Mouse (Mus musculus): ENCODE data around the gene Pitpnm2. TPM values are rescaled to one million over a fixed set of nuclear protein-coding genes. Genes with fewer than 3 reads are reported as not detected.

The Pitpnm2 gene
- polyA plus RNA-seq, 1 experiment from 2014 or later, result 2.9 TPM

DNA sequence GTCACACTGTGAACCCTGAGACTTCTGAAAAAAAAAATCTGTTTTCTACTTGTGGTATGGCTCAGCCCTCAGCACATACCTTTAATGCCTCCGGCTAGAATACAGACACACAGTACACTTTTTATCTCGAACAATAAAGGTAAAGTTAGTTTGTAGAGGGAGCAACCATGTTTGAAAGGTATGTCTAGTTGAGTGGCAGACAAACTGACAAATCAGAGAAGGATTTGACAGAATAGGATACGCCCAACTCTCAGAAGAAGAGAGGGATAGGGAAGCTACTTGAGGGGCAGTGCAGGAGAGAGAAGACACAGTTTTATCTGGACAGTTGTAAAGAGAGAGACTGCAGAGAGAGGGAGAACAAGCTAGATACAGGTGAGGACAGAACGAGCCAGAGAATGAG, 70.1 kb downstream of the Pitpnm2 start:
- Histone ChIP-seq H3K36me3 (no peaks in the 10 kb centered on the region), H3K27me3 (ENCODE audit: low read depth, poor library complexity, severe bottlenecking) (peaks cover 20% of the 10 kb centered on the region; the same call in 1 of the 2 replicates), H3K4me1 (peaks cover 41% of the 10 kb centered on the region), H3K4me3 (no peak overlapping the region), H3K27ac (replicated peaks) (no peak overlapping the region), H3K9me3 (replicated peaks) (no peaks in the 10 kb centered on the region)
- DNase-seq (ENCODE audit: low spot score), result no peak
- WGBS, result 83% methylated on average over 4 of the region's 4 CpGs

DNA sequence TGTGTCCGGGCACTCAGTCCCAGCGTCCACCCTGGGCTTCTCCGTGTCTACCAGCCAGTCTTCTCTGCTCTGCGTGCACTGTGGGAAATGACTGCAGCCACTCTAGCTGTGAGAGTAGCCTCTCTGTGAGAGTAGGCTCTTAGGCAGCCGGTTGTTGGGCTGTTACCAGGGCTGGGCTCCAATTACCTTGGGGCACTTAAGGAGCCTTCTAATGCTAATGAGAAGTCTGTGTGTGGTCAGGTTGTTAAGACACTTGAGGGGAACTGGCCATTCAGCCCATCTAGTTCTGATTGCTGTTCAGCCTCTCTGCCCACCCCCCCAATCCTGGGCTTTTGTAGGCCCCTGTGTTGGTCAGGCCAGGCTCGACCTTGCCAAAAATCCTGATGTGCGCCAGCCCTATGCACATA, 72.8 kb downstream of the Pitpnm2 start:
- peaks cover 48% of the 10 kb centered on the region for H3K4me1 ChIP-seq
- no peaks in the 10 kb centered on the region for H3K9me3 ChIP-seq (replicated peaks)
- peak overlapping the region; percentile 77 for H3K27ac ChIP-seq (replicated peaks)
- DNase-seq (ENCODE audit: low spot score), result peak; percentile 57
- H3K4me3 ChIP-seq, result peak overlapping the region; percentile 36
- WGBS, result 14% methylated on average over 7 of the region's 7 CpGs
- no peaks in the 10 kb centered on the region for H3K36me3 ChIP-seq
- peaks cover 11% of the 10 kb centered on the region; the same call in 1 of the 2 replicates for H3K27me3 ChIP-seq (ENCODE audit: low read depth, poor library complexity, severe bottlenecking)

DNA sequence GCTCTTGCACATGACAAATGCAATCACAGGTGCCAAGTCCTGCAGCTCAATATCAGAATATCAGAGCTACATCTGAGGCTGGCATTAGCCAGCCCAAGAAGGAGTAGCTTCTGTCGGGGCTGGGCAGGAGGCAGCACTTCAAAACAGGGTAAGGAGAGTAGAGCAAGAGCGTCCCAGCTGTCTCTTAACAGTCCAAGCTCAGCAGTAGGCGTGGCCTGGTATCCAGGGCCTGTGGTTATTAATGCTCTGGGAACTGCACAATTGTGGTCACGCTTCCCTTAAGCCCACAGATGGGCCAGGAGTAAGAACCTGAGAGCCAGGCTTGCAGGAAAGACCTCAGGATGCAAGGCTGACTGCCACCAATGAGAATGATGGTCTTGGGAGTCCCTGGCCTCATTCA, 74.4 kb downstream of the Pitpnm2 start:
- H3K9me3 ChIP-seq (replicated peaks), result no peaks in the 10 kb centered on the region
- peaks cover 11% of the 10 kb centered on the region; the same call in 1 of the 2 replicates for H3K27me3 ChIP-seq (ENCODE audit: low read depth, poor library complexity, severe bottlenecking)
- no peaks in the 10 kb centered on the region for H3K36me3 ChIP-seq
- 72% methylated on average over 4 of the region's 4 CpGs for WGBS
- peaks cover 48% of the 10 kb centered on the region for H3K4me1 ChIP-seq
- no peak for DNase-seq (ENCODE audit: low spot score)
- H3K27ac ChIP-seq (replicated peaks), result 0 out of 2 replicates have a peak overlapping the region, but pooled peaks have one; percentile 1
- H3K4me3 ChIP-seq, result no peak overlapping the region

DNA sequence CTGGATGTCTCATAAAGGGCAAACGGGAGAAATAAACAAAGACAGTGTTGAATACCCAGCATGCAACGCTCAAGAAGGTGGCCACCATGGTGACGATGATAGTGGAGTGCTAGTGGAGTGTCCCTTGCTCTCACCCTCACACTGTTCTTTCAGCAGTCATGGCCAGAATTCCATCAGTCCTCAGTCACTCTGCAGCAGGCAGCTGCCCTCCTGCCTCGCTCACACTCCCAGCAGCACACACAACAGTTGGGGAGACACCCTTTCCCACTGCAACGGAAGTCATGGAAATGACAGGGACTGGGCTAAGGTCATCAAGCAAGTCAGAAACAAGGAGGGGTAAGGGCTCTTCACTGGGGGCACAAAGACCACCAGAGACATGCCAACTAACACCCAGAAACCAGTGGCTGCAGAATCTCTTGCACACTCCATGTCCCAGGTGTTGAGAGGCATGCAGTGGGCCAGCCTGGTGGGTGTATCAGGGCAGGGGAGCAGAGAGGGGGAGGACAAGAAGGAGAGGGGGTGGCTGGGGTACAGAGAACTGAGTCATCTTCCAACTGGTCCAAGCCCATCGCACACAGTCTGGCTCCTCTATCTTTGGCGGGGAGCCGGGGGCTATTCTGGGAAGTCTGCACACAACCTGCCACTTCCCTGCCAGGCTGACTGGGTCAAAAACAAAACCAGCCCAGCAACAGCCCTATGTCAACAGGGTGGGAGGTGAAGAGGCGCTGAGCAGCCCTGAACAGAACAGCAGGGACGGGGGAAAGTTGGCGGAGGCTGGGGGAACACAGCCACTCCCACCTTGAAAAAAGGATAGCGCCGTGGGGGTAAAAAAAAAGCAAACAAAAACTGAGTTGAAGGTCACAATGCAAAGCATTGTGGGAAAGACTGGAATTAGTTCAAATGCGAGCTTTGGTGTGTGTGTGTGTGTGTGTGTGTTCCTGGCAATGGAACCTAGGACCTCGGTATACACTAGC, 76.3 kb downstream of the Pitpnm2 start:
- Histone ChIP-seq H3K4me3 (no peak overlapping the region), H3K36me3 (no peaks in the 10 kb centered on the region), H3K27me3 (ENCODE audit: low read depth, poor library complexity, severe bottlenecking) (0 out of 2 replicates have a peak, but pooled peaks cover under 1% of the 10 kb centered on the region), H3K27ac (replicated peaks) (no peak overlapping the region; the same call in 1 of the 2 replicates), H3K9me3 (replicated peaks) (no peaks in the 10 kb centered on the region), H3K4me1 (peaks cover 44% of the 10 kb centered on the region)
- DNase-seq (ENCODE audit: low spot score), result no peak
- WGBS, result 80% methylated on average over 15 of the region's 15 CpGs

DNA sequence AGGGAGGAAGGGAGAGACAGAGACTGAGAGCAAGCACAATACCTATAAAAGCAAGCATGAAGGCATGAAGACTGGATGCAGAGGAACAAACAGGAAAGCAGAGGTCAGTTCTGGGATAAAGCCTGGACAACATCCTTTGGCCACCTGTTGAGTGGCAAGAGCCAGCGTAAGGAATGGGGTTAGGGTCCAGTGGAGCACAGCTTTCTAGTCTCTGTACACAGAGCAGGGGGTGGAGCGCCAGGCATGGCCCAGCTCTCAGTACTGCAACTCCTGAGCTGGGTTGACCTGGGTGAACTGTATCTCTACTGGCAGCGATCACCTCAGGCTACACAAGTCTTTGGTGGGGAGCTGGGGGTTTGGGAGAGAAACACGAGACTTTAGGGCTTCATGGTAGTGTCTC, 77.3 kb downstream of the Pitpnm2 start:
- no peak overlapping the region for H3K4me3 ChIP-seq
- no peak overlapping the region for H3K27ac ChIP-seq (replicated peaks)
- peaks cover 44% of the 10 kb centered on the region for H3K4me1 ChIP-seq
- no peaks in the 10 kb centered on the region for H3K9me3 ChIP-seq (replicated peaks)
- H3K36me3 ChIP-seq, result no peaks in the 10 kb centered on the region
- WGBS, result 81% methylated on average over 4 of the region's 4 CpGs
- H3K27me3 ChIP-seq (ENCODE audit: low read depth, poor library complexity, severe bottlenecking), result no peaks in the 10 kb centered on the region
- no peak for DNase-seq (ENCODE audit: low spot score)

DNA sequence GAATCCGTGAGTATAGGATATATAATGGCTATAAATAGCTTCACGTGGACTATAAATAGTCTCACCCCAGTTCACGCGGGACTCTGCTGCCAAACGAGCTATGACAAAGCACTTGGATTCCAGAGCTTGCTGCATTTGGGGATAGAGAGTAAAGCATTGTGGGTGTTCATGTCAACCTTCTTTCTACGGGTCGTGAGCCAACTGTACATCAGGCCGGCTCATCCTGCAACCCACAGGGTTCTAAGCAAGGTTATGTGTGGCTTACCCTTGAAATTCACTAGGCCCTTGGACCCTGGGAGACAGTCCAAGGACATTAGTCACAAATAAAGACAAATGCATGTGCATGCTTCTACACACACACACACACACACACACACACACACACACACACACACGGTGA, 77.8 kb downstream of the Pitpnm2 start:
- Histone ChIP-seq H3K4me1 (peaks cover 44% of the 10 kb centered on the region), H3K9me3 (replicated peaks) (no peaks in the 10 kb centered on the region), H3K27me3 (ENCODE audit: low read depth, poor library complexity, severe bottlenecking) (no peaks in the 10 kb centered on the region), H3K36me3 (no peaks in the 10 kb centered on the region), H3K4me3 (no peak overlapping the region), H3K27ac (replicated peaks) (no peak overlapping the region)
- DNase-seq (ENCODE audit: low spot score), result no peak
- WGBS, result 87% methylated on average over 9 of the region's 9 CpGs

DNA sequence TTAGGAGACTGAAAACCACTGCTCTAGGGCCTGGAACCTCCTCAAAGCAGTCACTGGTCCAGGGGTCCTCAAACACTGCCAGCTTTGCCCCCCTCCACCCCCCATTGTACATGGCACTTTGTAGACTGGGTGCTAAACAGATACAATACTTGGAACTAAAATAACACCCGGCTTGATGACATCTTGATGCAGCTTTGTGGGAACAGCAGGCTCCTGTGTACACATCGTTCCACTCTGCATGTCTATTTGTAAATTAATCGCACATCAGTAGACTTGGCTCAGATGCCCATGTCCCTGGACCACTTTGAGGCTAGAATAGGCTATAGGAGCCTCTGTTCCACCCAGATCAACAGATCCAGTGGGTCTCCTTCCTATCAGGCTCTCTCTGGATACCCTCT, 80.3 kb downstream of the Pitpnm2 start:
- no peak overlapping the region for H3K4me3 ChIP-seq
- H3K27me3 ChIP-seq (ENCODE audit: low read depth, poor library complexity, severe bottlenecking), result no peaks in the 10 kb centered on the region
- H3K9me3 ChIP-seq (replicated peaks), result no peaks in the 10 kb centered on the region
- no peak overlapping the region for H3K27ac ChIP-seq (replicated peaks)
- DNase-seq (ENCODE audit: low spot score), result no peak
- 92% methylated on average over 3 of the region's 3 CpGs for WGBS
- no peaks in the 10 kb centered on the region for H3K36me3 ChIP-seq
- H3K4me1 ChIP-seq, result peaks cover 53% of the 10 kb centered on the region

DNA sequence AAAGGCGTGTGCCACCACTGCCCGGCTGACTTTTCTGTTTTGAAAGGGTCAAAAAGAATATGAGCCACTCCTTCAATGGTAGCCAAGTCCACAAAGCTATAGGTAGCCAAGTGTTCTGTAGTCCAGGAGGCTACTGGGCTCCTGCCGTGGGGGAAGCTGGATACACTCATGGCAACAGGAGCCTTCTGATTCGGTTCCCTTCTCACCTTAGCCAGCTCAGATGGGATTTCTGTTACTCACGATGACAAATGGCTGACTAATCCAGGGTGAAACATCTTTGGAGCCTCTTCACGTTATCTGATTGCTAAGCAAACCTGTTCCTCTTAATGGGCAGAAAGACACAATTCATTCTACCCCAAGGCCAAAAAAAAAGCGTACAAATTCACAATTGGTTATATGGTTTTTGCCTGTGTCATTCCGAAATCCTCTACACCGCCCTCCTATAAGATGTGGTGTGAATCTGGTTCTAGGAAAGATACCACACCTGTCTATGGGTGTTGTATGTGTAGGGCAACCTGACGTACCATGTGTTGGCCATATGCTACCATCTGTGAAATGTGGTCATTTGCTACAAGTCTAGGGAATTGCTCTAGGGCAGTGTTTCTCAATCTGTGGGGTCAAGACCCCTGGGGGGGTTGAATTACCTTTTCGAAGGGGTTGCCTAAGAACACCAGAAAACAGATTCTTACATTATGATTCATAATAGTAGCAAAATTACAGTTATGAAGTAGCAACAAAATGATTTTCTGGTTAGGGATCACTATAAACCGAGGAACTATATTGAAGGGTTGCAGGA, 80.9 kb downstream of the Pitpnm2 start:
- WGBS, result 88% methylated on average over 12 of the region's 12 CpGs
- H3K4me1 ChIP-seq, result peaks cover 53% of the 10 kb centered on the region

DNA sequence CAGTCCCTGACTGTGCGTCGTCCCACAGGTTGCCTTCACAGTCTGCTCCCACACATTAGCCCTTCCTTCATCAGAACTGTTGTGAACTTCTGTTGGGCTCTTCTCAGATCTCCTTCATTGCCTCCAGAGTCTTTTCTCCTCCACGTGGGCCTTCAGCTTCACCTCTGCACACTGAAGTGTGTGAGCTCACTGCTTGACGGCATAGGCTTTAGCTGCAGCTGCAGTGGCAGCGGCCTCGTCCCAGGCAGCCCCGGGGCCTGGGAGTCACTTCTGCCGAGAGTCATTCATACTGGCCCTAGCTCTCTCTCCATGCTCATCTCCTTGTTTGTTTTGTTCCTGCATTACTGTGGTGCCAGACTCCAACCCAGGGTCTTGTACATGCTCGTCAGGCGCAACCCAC, 81.9 kb downstream of the Pitpnm2 start:
- Histone ChIP-seq H3K27me3 (ENCODE audit: low read depth, poor library complexity, severe bottlenecking) (no peaks in the 10 kb centered on the region), H3K27ac (replicated peaks) (0 out of 2 replicates have a peak overlapping the region, but pooled peaks have one; percentile 39), H3K36me3 (no peaks in the 10 kb centered on the region), H3K9me3 (replicated peaks) (no peaks in the 10 kb centered on the region), H3K4me3 (no peak overlapping the region), H3K4me1 (peaks cover 55% of the 10 kb centered on the region)
- DNase-seq (ENCODE audit: low spot score), result no peak
- WGBS, result 73% methylated on average over 10 of the region's 10 CpGs

More for the DNA sequence above, 80.9 kb downstream of the Pitpnm2 start:
- Histone ChIP-seq H3K27ac (replicated peaks) (no peak overlapping the region), H3K4me3 (no peak overlapping the region), H3K9me3 (replicated peaks) (no peaks in the 10 kb centered on the region), H3K27me3 (ENCODE audit: low read depth, poor library complexity, severe bottlenecking) (no peaks in the 10 kb centered on the region), H3K36me3 (no peaks in the 10 kb centered on the region)
- DNase-seq (ENCODE audit: low spot score), result no peak

DNA sequence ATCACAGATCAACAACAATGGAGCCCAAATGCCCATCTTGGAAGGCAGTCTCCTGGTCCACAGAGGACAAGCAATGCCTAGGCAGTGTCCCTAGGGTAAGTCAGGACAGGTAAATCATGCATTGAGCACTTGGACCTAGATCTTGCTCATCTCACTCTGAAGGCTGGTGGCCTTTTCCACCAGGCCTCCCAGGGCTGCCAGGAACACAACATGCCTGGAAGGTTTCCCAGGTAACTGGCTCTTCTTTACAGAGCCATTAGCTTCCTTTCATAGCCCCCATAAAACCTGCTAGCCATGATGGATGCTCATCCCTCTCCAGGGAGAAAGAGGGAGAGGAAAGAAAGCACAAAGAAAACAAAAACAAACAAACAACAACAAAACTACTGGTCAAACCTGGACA, 82.8 kb downstream of the Pitpnm2 start:
- Histone ChIP-seq H3K36me3 (no peaks in the 10 kb centered on the region), H3K27ac (replicated peaks) (no peak overlapping the region; the same call in 1 of the 2 replicates), H3K4me1 (peaks cover 62% of the 10 kb centered on the region), H3K27me3 (ENCODE audit: low read depth, poor library complexity, severe bottlenecking) (no peaks in the 10 kb centered on the region), H3K9me3 (replicated peaks) (no peaks in the 10 kb centered on the region), H3K4me3 (no peak overlapping the region)
- DNase-seq (ENCODE audit: low spot score), result no peak

DNA sequence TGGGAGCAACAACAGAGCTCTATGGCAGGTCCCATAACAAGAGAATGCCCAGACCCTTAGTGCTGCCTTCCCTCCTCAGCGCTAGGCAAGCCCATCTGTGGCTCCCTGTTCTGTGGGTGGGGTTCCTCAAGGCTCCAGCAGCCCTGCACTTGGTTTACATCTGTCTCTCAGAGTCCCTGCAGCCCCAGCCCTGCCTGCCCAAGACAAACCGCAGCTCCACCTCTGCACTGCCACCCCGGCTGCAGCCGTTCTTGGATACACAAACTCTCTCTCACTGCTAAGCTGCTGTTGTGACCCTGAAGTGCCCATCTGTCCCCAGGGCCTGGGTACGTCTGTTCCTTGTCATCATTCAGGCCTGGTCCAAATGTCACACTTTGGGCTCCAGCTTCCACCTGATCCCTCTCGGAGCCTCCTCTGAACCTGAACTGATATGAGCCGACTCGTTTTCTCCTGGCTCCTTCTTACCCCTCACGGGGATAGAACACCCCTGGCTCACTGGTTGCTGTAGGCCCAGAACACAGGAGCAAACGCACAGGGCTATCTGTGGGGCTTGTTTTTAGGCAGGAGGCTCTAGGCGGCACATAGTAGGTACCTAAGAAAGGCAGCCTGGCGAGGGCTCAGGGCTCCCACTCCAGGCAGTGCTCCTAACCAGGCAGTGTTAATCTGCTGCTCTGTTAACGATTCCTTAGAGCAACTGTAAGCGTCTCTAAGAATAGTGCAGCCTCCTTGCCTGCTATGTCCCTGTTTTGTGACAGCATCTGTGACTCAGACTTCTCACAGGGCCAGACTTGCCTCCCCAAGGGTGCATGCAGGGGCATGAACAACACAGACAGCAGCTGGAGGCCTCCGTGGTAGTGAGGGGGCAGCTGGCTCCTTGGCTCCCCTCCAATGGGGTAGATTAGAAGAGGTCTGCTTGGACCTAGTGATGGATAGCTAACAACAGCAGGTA, 83.7 kb downstream of the Pitpnm2 start:
- Histone ChIP-seq H3K4me3 (no peak overlapping the region), H3K27me3 (ENCODE audit: low read depth, poor library complexity, severe bottlenecking) (no peaks in the 10 kb centered on the region), H3K27ac (replicated peaks) (peak overlapping the region; percentile 46; the same call in 1 of the 2 replicates), H3K4me1 (peaks cover 63% of the 10 kb centered on the region), H3K9me3 (replicated peaks) (no peaks in the 10 kb centered on the region), H3K36me3 (no peaks in the 10 kb centered on the region)
- no peak for DNase-seq (ENCODE audit: low spot score)
- WGBS, result 57% methylated on average over 15 of the region's 15 CpGs

DNA sequence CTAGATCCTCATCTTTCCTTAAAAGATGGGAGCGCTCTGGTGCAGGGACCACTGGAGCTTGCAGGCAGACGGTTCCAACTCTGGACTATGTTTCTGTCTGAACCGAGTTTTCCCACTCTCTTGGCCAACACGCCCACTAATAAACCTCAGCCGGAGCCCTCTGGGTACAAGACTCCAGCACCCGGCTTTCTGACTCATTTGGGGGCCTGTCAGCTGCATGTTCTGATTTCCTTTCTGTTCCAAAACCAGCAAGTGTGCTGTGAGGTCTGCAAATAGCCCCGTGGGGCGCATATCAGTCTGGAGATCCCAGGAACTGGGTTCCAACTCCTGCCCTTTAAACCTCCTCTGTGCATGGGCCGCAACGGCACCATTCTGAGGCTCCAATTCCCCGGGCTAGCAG, 86.1 kb downstream of the Pitpnm2 start:
- Histone ChIP-seq H3K27me3 (ENCODE audit: low read depth, poor library complexity, severe bottlenecking) (no peaks in the 10 kb centered on the region), H3K4me3 (no peak overlapping the region), H3K27ac (replicated peaks) (0 out of 2 replicates have a peak overlapping the region, but pooled peaks have one; percentile 17), H3K9me3 (replicated peaks) (no peaks in the 10 kb centered on the region), H3K36me3 (no peaks in the 10 kb centered on the region), H3K4me1 (peaks cover 80% of the 10 kb centered on the region)
- no peak for DNase-seq (ENCODE audit: low spot score)
- 89% methylated on average over 11 of the region's 11 CpGs for WGBS
